Mouse (Mus musculus) lung, embryonic 15.5 days (tissue): ENCODE measurements around the gene Epsti1. TPM values are rescaled to one million over a fixed set of nuclear protein-coding genes. Genes with fewer than 3 reads are reported as not detected.

Experiments used
- ATAC-seq: fragments of 200-750 bp; cut with Nextera tagmentation; 2 replicates; pipeline ENCODE4 v1.8.0; 2017; ENCODE audit warnings: moderate number of reproducible peaks, borderline replicate concordance; ENCODE audit not compliant: low FRiP score, low TSS enrichment; ENCODE audit errors: extremely low read depth
- H3K27ac ChIP-seq: fragments of 300-500 bp; sonication (generic); 2 replicates; pipeline ENCODE4 v1.5.1; 2015; ENCODE audit warnings: moderate library complexity, mild to moderate bottlenecking, inconsistent platforms
- H3K27me3 ChIP-seq: fragments of 300-500 bp; sonication (generic); 2 replicates; pipeline ENCODE4 v1.6.1; 2015; ENCODE audit warnings: inconsistent platforms
- H3K36me3 ChIP-seq: fragments of 300-500 bp; sonication (generic); 2 replicates; pipeline ENCODE4 v1.6.1; 2015; ENCODE audit warnings: inconsistent platforms
- H3K4me1 ChIP-seq: fragments of 300-500 bp; sonication (generic); 2 replicates; pipeline ENCODE4 v1.6.1; 2015; ENCODE audit warnings: inconsistent platforms
- H3K4me2 ChIP-seq: fragments of 300-500 bp; sonication (generic); 2 replicates; pipeline ENCODE4 v1.6.1; 2015; ENCODE audit warnings: inconsistent platforms, mild to moderate bottlenecking, moderate library complexity
- H3K4me3 ChIP-seq: fragments of 300-500 bp; sonication (generic); 2 replicates; pipeline ENCODE4 v1.5.1; 2015; ENCODE audit warnings: mild to moderate bottlenecking, inconsistent platforms
- H3K9ac ChIP-seq: fragments of 300-500 bp; sonication (generic); 2 replicates; pipeline ENCODE4 v1.6.1; 2015; ENCODE audit warnings: inconsistent platforms
- H3K9me3 ChIP-seq: fragments of 300-500 bp; sonication (generic); 2 replicates; pipeline ENCODE4 v1.6.1; 2016; ENCODE audit warnings: inconsistent platforms
- WGBS: fragments of 180-500 bp; shearing (Covaris S2); methylation state at CpG from one replicate; pipeline ENCODE4 v1.1.7; 2015; 5-methylcytosine and 5-hydroxymethylcytosine counted together
- polyA plus RNA-seq: library from polyadenylated mRNA; unstranded; fragments of >200 nt; fragmentation: Nextera tagmentation; extraction: Ambion mirVana; gene quantifications from 2 replicates; pipeline ENCODE4 v1.2.1, GENCODE M21; 2015

Gene Epsti1
- polyA plus RNA-seq, 1 experiment from 2014 or later: 1.4 TPM

- WGBS: 43% methylated on average over 3 of the region's 3 CpGs
- peaks cover 7% of the 10 kb centered on the region; the same call in 1 of the 2 replicates for H3K4me1 ChIP-seq
- H3K36me3 ChIP-seq: no peaks in the 10 kb centered on the region
- no peak for ATAC-seq
- H3K27ac ChIP-seq: no peak overlapping the region
- H3K4me2 ChIP-seq: no peak overlapping the region
- H3K27me3 ChIP-seq: no peaks in the 10 kb centered on the region
- no peaks in the 10 kb centered on the region for H3K9me3 ChIP-seq
- no peak overlapping the region for H3K9ac ChIP-seq
- H3K4me3 ChIP-seq: no peak overlapping the region
These were observed 22.7 kb downstream of the Epsti1 start for GRCm38 (mm10) chr14:77926718-77927117.

- no peak overlapping the region for H3K27ac ChIP-seq
- no peaks in the 10 kb centered on the region for H3K36me3 ChIP-seq
- H3K9ac ChIP-seq: no peak overlapping the region
- no peaks in the 10 kb centered on the region for H3K27me3 ChIP-seq
- no peak overlapping the region for H3K4me3 ChIP-seq
- H3K9me3 ChIP-seq: no peaks in the 10 kb centered on the region
- WGBS: 33% methylated on average over 6 of the region's 6 CpGs
- H3K4me2 ChIP-seq: no peak overlapping the region
- no peak for ATAC-seq
- 0 out of 2 replicates have a peak, but pooled peaks cover 9% of the 10 kb centered on the region for H3K4me1 ChIP-seq
These were observed 24.0 kb downstream of the Epsti1 start for GRCm38 (mm10) chr14:77928021-77928420.

GRCm38 (mm10) chr14:77928653-77929052 is 24.6 kb downstream of the Epsti1 start:
- 0 out of 2 replicates have a peak, but pooled peaks cover 11% of the 10 kb centered on the region for H3K4me1 ChIP-seq
- no peak overlapping the region for H3K27ac ChIP-seq
- WGBS: 86% methylated on average over 5 of the region's 5 CpGs
- ATAC-seq: no peak
- no peak overlapping the region for H3K9ac ChIP-seq
- H3K27me3 ChIP-seq: no peaks in the 10 kb centered on the region
- no peaks in the 10 kb centered on the region for H3K36me3 ChIP-seq
- H3K4me2 ChIP-seq: no peak overlapping the region
- no peak overlapping the region for H3K4me3 ChIP-seq
- H3K9me3 ChIP-seq: no peaks in the 10 kb centered on the region

- Histone ChIP-seq H3K9me3 (no peaks in the 10 kb centered on the region), H3K9ac (no peak overlapping the region), H3K27me3 (no peaks in the 10 kb centered on the region), H3K27ac (no peak overlapping the region), H3K4me3 (no peak overlapping the region), H3K4me1 (0 out of 2 replicates have a peak, but pooled peaks cover 11% of the 10 kb centered on the region), H3K36me3 (no peaks in the 10 kb centered on the region), H3K4me2 (no peak overlapping the region)
- ATAC-seq: no peak
- 39% methylated on average over 2 of the region's 2 CpGs for WGBS
These were observed 25.2 kb downstream of the Epsti1 start for GRCm38 (mm10) chr14:77929139-77929678.

- no peaks in the 10 kb centered on the region for H3K36me3 ChIP-seq
- H3K4me1 ChIP-seq: 0 out of 2 replicates have a peak, but pooled peaks cover 11% of the 10 kb centered on the region
- no peaks in the 10 kb centered on the region for H3K9me3 ChIP-seq
- H3K4me2 ChIP-seq: 0 out of 2 replicates have a peak overlapping the region, but pooled peaks have one; percentile 6
- no peak overlapping the region for H3K4me3 ChIP-seq
- 0 out of 2 replicates have a peak overlapping the region, but pooled peaks have one; percentile 19 for H3K27ac ChIP-seq
- 22% methylated on average over 12 of the region's 12 CpGs for WGBS
- no peaks in the 10 kb centered on the region for H3K27me3 ChIP-seq
- ATAC-seq: no peak
- H3K9ac ChIP-seq: no peak overlapping the region
These were observed 28.4 kb downstream of the Epsti1 start for GRCm38 (mm10) chr14:77932150-77933047.

GRCm38 (mm10) chr14:77933243-77933642 is 29.2 kb downstream of the Epsti1 start:
- no peak for ATAC-seq
- Histone ChIP-seq H3K36me3 (no peaks in the 10 kb centered on the region), H3K9ac (no peak overlapping the region), H3K4me2 (no peak overlapping the region), H3K27me3 (no peaks in the 10 kb centered on the region), H3K9me3 (no peaks in the 10 kb centered on the region), H3K27ac (no peak overlapping the region), H3K4me3 (no peak overlapping the region), H3K4me1 (0 out of 2 replicates have a peak, but pooled peaks cover 11% of the 10 kb centered on the region)
- WGBS: 57% methylated on average over 5 of the region's 5 CpGs

GRCm38 (mm10) chr14:77934431-77934830 is 30.4 kb downstream of the Epsti1 start:
- ATAC-seq: no peak
- no peaks in the 10 kb centered on the region for H3K36me3 ChIP-seq
- H3K27me3 ChIP-seq: no peaks in the 10 kb centered on the region
- 0 out of 2 replicates have a peak, but pooled peaks cover 11% of the 10 kb centered on the region for H3K4me1 ChIP-seq
- no peaks in the 10 kb centered on the region for H3K9me3 ChIP-seq
- H3K9ac ChIP-seq: no peak overlapping the region
- no peak overlapping the region for H3K4me3 ChIP-seq
- H3K4me2 ChIP-seq: no peak overlapping the region
- WGBS: 78% methylated on average over 3 of the region's 3 CpGs
- no peak overlapping the region for H3K27ac ChIP-seq

- H3K27ac ChIP-seq: no peak overlapping the region
- no peak overlapping the region for H3K4me3 ChIP-seq
- H3K36me3 ChIP-seq: no peaks in the 10 kb centered on the region
- H3K4me1 ChIP-seq: no peaks in the 10 kb centered on the region
- no peaks in the 10 kb centered on the region for H3K9me3 ChIP-seq
- 100% methylated on average over 1 of the region's 1 CpGs for WGBS
- ATAC-seq: no peak
- no peaks in the 10 kb centered on the region for H3K27me3 ChIP-seq
- H3K9ac ChIP-seq: no peak overlapping the region
- H3K4me2 ChIP-seq: no peak overlapping the region
These were observed 37.1 kb downstream of the Epsti1 start for GRCm38 (mm10) chr14:77941105-77941504.

GRCm38 (mm10) chr14:77942235-77942634 is 38.2 kb downstream of the Epsti1 start:
- Histone ChIP-seq H3K27me3 (no peaks in the 10 kb centered on the region), H3K4me2 (no peak overlapping the region), H3K36me3 (no peaks in the 10 kb centered on the region), H3K4me1 (no peaks in the 10 kb centered on the region), H3K27ac (no peak overlapping the region), H3K4me3 (no peak overlapping the region), H3K9me3 (no peaks in the 10 kb centered on the region), H3K9ac (no peak overlapping the region)
- WGBS: 55% methylated on average over 9 of the region's 9 CpGs
- ATAC-seq: no peak

- Histone ChIP-seq H3K4me3 (no peak overlapping the region), H3K9me3 (no peaks in the 10 kb centered on the region), H3K27me3 (no peaks in the 10 kb centered on the region), H3K27ac (no peak overlapping the region), H3K36me3 (no peaks in the 10 kb centered on the region), H3K4me2 (no peak overlapping the region), H3K9ac (no peak overlapping the region), H3K4me1 (no peaks in the 10 kb centered on the region)
- 86% methylated on average over 15 of the region's 15 CpGs for WGBS
- ATAC-seq: no peak
These were observed 38.9 kb downstream of the Epsti1 start for GRCm38 (mm10) chr14:77942793-77943558.

- no peak overlapping the region for H3K4me3 ChIP-seq
- no peaks in the 10 kb centered on the region for H3K4me1 ChIP-seq
- no peaks in the 10 kb centered on the region for H3K36me3 ChIP-seq
- H3K4me2 ChIP-seq: no peak overlapping the region
- no peak overlapping the region for H3K9ac ChIP-seq
- H3K9me3 ChIP-seq: no peaks in the 10 kb centered on the region
- WGBS: 75% methylated on average over 6 of the region's 6 CpGs
- no peak for ATAC-seq
- no peak overlapping the region for H3K27ac ChIP-seq
- H3K27me3 ChIP-seq: no peaks in the 10 kb centered on the region
These were observed 57.7 kb downstream of the Epsti1 start for GRCm38 (mm10) chr14:77961741-77962140.
